Mouse (Mus musculus): ENCODE data around the gene Sav1.

DNA sequence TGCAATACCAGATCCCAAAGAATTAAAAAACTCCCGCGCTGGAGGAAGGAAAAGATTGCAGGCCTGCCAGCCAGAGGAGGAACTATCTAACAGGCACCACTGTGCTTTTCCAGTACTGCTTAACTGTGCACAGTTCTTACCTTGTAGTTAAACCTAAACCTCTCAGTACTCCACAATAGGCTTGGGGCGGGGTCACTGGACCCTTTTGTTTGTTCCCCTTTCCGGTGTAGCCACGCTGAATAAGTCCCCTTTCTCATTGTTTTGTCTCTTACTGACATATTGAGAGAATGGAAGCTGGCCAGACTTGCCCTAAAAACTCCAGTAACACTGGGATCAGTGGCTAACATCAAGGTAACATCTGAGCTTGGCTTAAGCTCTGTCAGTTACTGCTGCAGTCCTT lies 49.1 kb downstream of the Sav1 start:
- no peak for TF ChIP-seq CTCF (IDR thresholded peaks at IDR 0.05; ENCODE audit: low read depth, low read length)
- TF ChIP-seq POLR2A (IDR thresholded peaks at IDR 0.05; ENCODE audit: borderline replicate concordance, low read depth, low read length) = no peak

Measured in bone marrow macrophage, adult 2 months (primary cell).